Mouse (Mus musculus) embryonic facial prominence, embryonic 10.5 days (tissue): Measurements from ENCODE around the gene Spaca6. TPM values are rescaled to one million over a fixed set of nuclear protein-coding genes. Genes with fewer than 3 reads are reported as not detected.
A peak's percentile ranks its signal among the peaks of the same experiment; 100 is the strongest.

ENCODE experiments used
- DNase-seq: peaks from one replicate; pipeline ENCODE4 v3.0.0-alpha.2; 2017; ENCODE audit warnings: low spot score
- H3K27ac ChIP-seq: fragments of 300-500 bp; sonication (generic); replicated peaks from 2 replicates; pipeline ENCODE4 v1.5.1; 2016; ENCODE audit warnings: mild to moderate bottlenecking
- H3K27me3 ChIP-seq: fragments of 300-500 bp; sonication (generic); replicated peaks from 2 replicates; pipeline ENCODE4 v1.6.1; 2016; ENCODE audit warnings: low read depth, mild to moderate bottlenecking; ENCODE audit not compliant: poor library complexity, severe bottlenecking
- H3K36me3 ChIP-seq: fragments of 300-500 bp; sonication (generic); replicated peaks from 2 replicates; pipeline ENCODE4 v1.6.1; 2016; ENCODE audit warnings: mild to moderate bottlenecking, moderate library complexity
- H3K4me1 ChIP-seq: fragments of 300-500 bp; sonication (generic); 2 replicates; pipeline ENCODE4 v1.6.1; 2016
- H3K4me3 ChIP-seq: fragments of 300-500 bp; sonication (generic); 2 replicates; pipeline ENCODE4 v1.5.1; 2016; ENCODE audit warnings: mild to moderate bottlenecking, moderate library complexity
- H3K9me3 ChIP-seq: fragments of 300-500 bp; sonication (generic); 2 replicates; pipeline ENCODE4 v1.6.1; 2016; ENCODE audit warnings: mild to moderate bottlenecking
- WGBS: fragments of 180-500 bp; shearing (Covaris S2); methylation state at CpG from one replicate; pipeline ENCODE4 v1.1.7; 2016; 5-methylcytosine and 5-hydroxymethylcytosine counted together
- polyA plus RNA-seq: library from polyadenylated mRNA; unstranded; fragments of >200 nt; fragmentation: Nextera tagmentation; extraction: Ambion mirVana; gene quantifications from 2 replicates; pipeline ENCODE4 v1.2.1, GENCODE M21; 2016

Gene Spaca6
- polyA plus RNA-seq, 1 experiment from 2014 or later, result 61.6 TPM

- 14% methylated on average over 55 of the region's 55 CpGs for WGBS
- Histone ChIP-seq H3K27me3 (peaks cover 37% of the 10 kb centered on the region), H3K27ac (no peak overlapping the region), H3K9me3 (no peaks in the 10 kb centered on the region), H3K4me1 (peaks cover 13% of the 10 kb centered on the region), H3K4me3 (peak overlapping the region; percentile 16), H3K36me3 (no peaks in the 10 kb centered on the region; the same call in 1 of the 2 replicates)
- DNase-seq, result peak; percentile 28
Observed at GRCm38 (mm10) chr17:17849906-17850712, 23.2 kb downstream of the Spaca6 start.

- Histone ChIP-seq H3K36me3 (no peaks in the 10 kb centered on the region; the same call in 1 of the 2 replicates), H3K4me3 (no peak within 1 kb of the TSS), H3K27me3 (peaks cover 12% of the 10 kb centered on the region), H3K9me3 (no peaks in the 10 kb centered on the region), H3K27ac (0 out of 2 replicates have a peak within 1 kb of the TSS, but pooled peaks have one; percentile 14), H3K4me1 (peaks cover 14% of the 10 kb centered on the region)
- peak; percentile 37 for DNase-seq
- 37% methylated on average over 8 of the region's 8 CpGs for WGBS
Observed at GRCm38 (mm10) chr17:17855064-17855838, 28.3 kb downstream of the Spaca6 start, which contains the start of gene Has1. Has1 (minus strand) TSS chr17:17855205.

- Histone ChIP-seq H3K4me3 (no peak overlapping the region), H3K36me3 (no peaks in the 10 kb centered on the region; the same call in 1 of the 2 replicates), H3K4me1 (peaks cover 12% of the 10 kb centered on the region), H3K9me3 (no peaks in the 10 kb centered on the region), H3K27me3 (no peaks in the 10 kb centered on the region), H3K27ac (no peak overlapping the region)
- DNase-seq, result no peak
- WGBS, result 93% methylated on average over 1 of the region's 1 CpGs
Observed at GRCm38 (mm10) chr17:17856612-17857011, 29.7 kb downstream of the Spaca6 start.

- DNase-seq, result no peak
- no peaks in the 10 kb centered on the region for H3K9me3 ChIP-seq
- H3K27ac ChIP-seq, result no peak overlapping the region
- no peaks in the 10 kb centered on the region for H3K27me3 ChIP-seq
- H3K4me3 ChIP-seq, result no peak overlapping the region
- peaks cover 12% of the 10 kb centered on the region for H3K4me1 ChIP-seq
- peaks cover 3% of the 10 kb centered on the region; the same call in 1 of the 2 replicates for H3K36me3 ChIP-seq
- WGBS, result 96% methylated on average over 1 of the region's 1 CpGs
Observed at GRCm38 (mm10) chr17:17857446-17857845, 30.5 kb downstream of the Spaca6 start.

GRCm38 (mm10) chr17:17860110-17860509 lies 33.2 kb downstream of the Spaca6 start:
- no peak for DNase-seq
- H3K4me3 ChIP-seq, result no peak overlapping the region
- H3K9me3 ChIP-seq, result no peaks in the 10 kb centered on the region
- peaks cover 9% of the 10 kb centered on the region; the same call in 1 of the 2 replicates for H3K36me3 ChIP-seq
- peaks cover 7% of the 10 kb centered on the region for H3K4me1 ChIP-seq
- no peak overlapping the region for H3K27ac ChIP-seq
- H3K27me3 ChIP-seq, result no peaks in the 10 kb centered on the region
- 87% methylated on average over 3 of the region's 3 CpGs for WGBS

GRCm38 (mm10) chr17:17862360-17862759 lies 35.4 kb downstream of the Spaca6 start:
- Histone ChIP-seq H3K4me3 (no peak overlapping the region), H3K36me3 (peaks cover 13% of the 10 kb centered on the region; the same call in 1 of the 2 replicates), H3K9me3 (no peaks in the 10 kb centered on the region), H3K27me3 (no peaks in the 10 kb centered on the region), H3K4me1 (no peaks in the 10 kb centered on the region), H3K27ac (no peak overlapping the region)
- WGBS, result 78% methylated on average over 1 of the region's 1 CpGs
- no peak for DNase-seq

GRCm38 (mm10) chr17:17865168-17865567 lies 38.2 kb downstream of the Spaca6 start:
- Histone ChIP-seq H3K36me3 (peaks cover 13% of the 10 kb centered on the region; the same call in 1 of the 2 replicates), H3K27ac (no peak overlapping the region), H3K4me3 (no peak overlapping the region), H3K9me3 (no peaks in the 10 kb centered on the region), H3K4me1 (no peaks in the 10 kb centered on the region), H3K27me3 (no peaks in the 10 kb centered on the region)
- whole genome bisulfite sequencing, result 64% methylated on average over 2 of the region's 2 CpGs
- DNase-seq, result no peak

GRCm38 (mm10) chr17:17866801-17867469 lies 40.0 kb downstream of the Spaca6 start:
- DNase-seq, result no peak
- peaks cover 13% of the 10 kb centered on the region; the same call in 1 of the 2 replicates for H3K36me3 ChIP-seq
- H3K9me3 ChIP-seq, result no peaks in the 10 kb centered on the region
- no peak overlapping the region for H3K27ac ChIP-seq
- no peaks in the 10 kb centered on the region for H3K4me1 ChIP-seq
- 92% methylated on average over 11 of the region's 11 CpGs for WGBS
- H3K27me3 ChIP-seq, result no peaks in the 10 kb centered on the region
- H3K4me3 ChIP-seq, result no peak overlapping the region

GRCm38 (mm10) chr17:17870892-17871550 lies 44.1 kb downstream of the Spaca6 start:
- 88% methylated on average over 2 of the region's 2 CpGs for WGBS

GRCm38 (mm10) chr17:17871697-17872096 lies 44.7 kb downstream of the Spaca6 start:
- 90% methylated on average over 2 of the region's 2 CpGs for WGBS
- Histone ChIP-seq H3K27ac (no peak overlapping the region), H3K36me3 (no peaks in the 10 kb centered on the region), H3K27me3 (no peaks in the 10 kb centered on the region), H3K4me3 (no peak overlapping the region), H3K4me1 (no peaks in the 10 kb centered on the region), H3K9me3 (peaks cover 4% of the 10 kb centered on the region; the same call in 1 of the 2 replicates)
- no peak for DNase-seq

More at GRCm38 (mm10) chr17:17870892-17871550, 44.1 kb downstream of the Spaca6 start:
- DNase-seq, result no peak
- H3K27ac ChIP-seq, result no peak overlapping the region
- peaks cover 4% of the 10 kb centered on the region; the same call in 1 of the 2 replicates for H3K9me3 ChIP-seq
- peaks cover under 1% of the 10 kb centered on the region; the same call in 1 of the 2 replicates for H3K36me3 ChIP-seq
- no peaks in the 10 kb centered on the region for H3K27me3 ChIP-seq
- H3K4me1 ChIP-seq, result no peaks in the 10 kb centered on the region
- no peak overlapping the region for H3K4me3 ChIP-seq

GRCm38 (mm10) chr17:17879347-17879746 lies 52.4 kb downstream of the Spaca6 start:
- no peak overlapping the region for H3K27ac ChIP-seq
- no peaks in the 10 kb centered on the region for H3K4me1 ChIP-seq
- H3K4me3 ChIP-seq, result no peak overlapping the region
- no peaks in the 10 kb centered on the region for H3K27me3 ChIP-seq
- WGBS, result 77% methylated on average over 1 of the region's 1 CpGs
- H3K9me3 ChIP-seq, result no peaks in the 10 kb centered on the region
- DNase-seq, result no peak
- no peaks in the 10 kb centered on the region for H3K36me3 ChIP-seq
